Mouse (Mus musculus) frontal cortex, adult (tissue): ENCODE results near the gene Gm28053.

ENCODE experiments used
- ATAC-seq: cut with Nextera tagmentation; 2 replicates; pipeline ENCODE4 v1.9.2; 2017; ENCODE audit warnings: mild to moderate bottlenecking, moderate library complexity, mixed read lengths; ENCODE audit not compliant: low TSS enrichment

The Gm28053 gene

GRCm38 (mm10) chr6:48741273-48741672 lies 22.9 kb downstream of the Gm28053 start:
- no peak for ATAC-seq

GRCm38 (mm10) chr6:48741711-48742206 lies 23.4 kb downstream of the Gm28053 start:
- no peak for ATAC-seq

GRCm38 (mm10) chr6:48742422-48743351 lies 24.3 kb downstream of the Gm28053 start:
- ATAC-seq, result peak; percentile 72

GRCm38 (mm10) chr6:48745490-48745889 lies 27.1 kb downstream of the Gm28053 start:
- no peak for ATAC-seq

GRCm38 (mm10) chr6:48745959-48746889 lies 27.8 kb downstream of the Gm28053 start, which contains the start of gene Gimap5:
Gimap5 (plus strand) TSS chr6:48746197.
- peak; percentile 90 for ATAC-seq

GRCm38 (mm10) chr6:48747091-48747966 lies 28.9 kb downstream of the Gm28053 start:
- ATAC-seq, result no peak

- no peak for ATAC-seq
These were observed 45.3 kb downstream of the Gm28053 start for GRCm38 (mm10) chr6:48763567-48764270.

- ATAC-seq, result no peak
These were observed 46.1 kb downstream of the Gm28053 start for GRCm38 (mm10) chr6:48764496-48764895.

- no peak for ATAC-seq
These were observed 49.9 kb downstream of the Gm28053 start for GRCm38 (mm10) chr6:48768178-48768869.

GRCm38 (mm10) chr6:48768933-48769332 lies 50.5 kb downstream of the Gm28053 start:
- ATAC-seq, result no peak

GRCm38 (mm10) chr6:48770696-48771095 lies 52.3 kb downstream of the Gm28053 start, which contains the start of gene Gimap3:
Gimap3 (minus strand) TSS chr6:48770851.
- no peak for ATAC-seq

GRCm38 (mm10) chr6:48772030-48772429 lies 53.6 kb downstream of the Gm28053 start:
- peak; percentile 98 for ATAC-seq

GRCm38 (mm10) chr6:48784406-48784805 lies 66.0 kb downstream of the Gm28053 start:
- no peak for ATAC-seq

GRCm38 (mm10) chr6:48785189-48785588 lies 66.8 kb downstream of the Gm28053 start:
- ATAC-seq, result no peak

- no peak for ATAC-seq
These were observed 67.2 kb downstream of the Gm28053 start for GRCm38 (mm10) chr6:48785601-48786000.

GRCm38 (mm10) chr6:48787867-48788266 lies 69.5 kb downstream of the Gm28053 start:
- no peak for ATAC-seq

- no peak for ATAC-seq
These were observed 83.5 kb downstream of the Gm28053 start for GRCm38 (mm10) chr6:48801897-48802296.
